Mouse (Mus musculus): Measurements from ENCODE around the gene Acot3. TPM values are rescaled to one million over a fixed set of nuclear protein-coding genes. Genes with fewer than 3 reads are reported as not detected.
"Not testable (repeated sequence)": the region's sequence is repeated elsewhere in the genome, so short reads cannot be mapped to it uniquely, and the experiment has no call there.

Acot3 gene
- polyA plus RNA-seq, 1 experiment from 2014 or later, result 0.62 TPM

- peak within 1 kb of the TSS; percentile 55 for H3K4me2 ChIP-seq (replicated peaks)
- 61% methylated on average over 9 of the region's 9 CpGs for WGBS
- H3K27ac ChIP-seq (replicated peaks), result no peak within 1 kb of the TSS
- no peaks in the 10 kb centered on the region for H3K36me3 ChIP-seq
- no peak for ATAC-seq (replicated peaks)
- H3K9ac ChIP-seq (replicated peaks), result peak within 1 kb of the TSS; percentile 24; the same call in 1 of the 2 replicates
- peak within 1 kb of the TSS; percentile 43 for H3K4me3 ChIP-seq
- no peaks in the 10 kb centered on the region for H3K9me3 ChIP-seq
- H3K4me1 ChIP-seq, result 0 out of 2 replicates have a peak, but pooled peaks cover 4% of the 10 kb centered on the region
- peaks cover 16% of the 10 kb centered on the region for H3K27me3 ChIP-seq
Observed at GRCm38 (mm10) chr12:84068986-84069385, 17.0 kb downstream of the Acot3 start, which contains the start of gene Acot5. Gene Acot5, plus strand, starts transcription at chr12:84069325.

DNA sequence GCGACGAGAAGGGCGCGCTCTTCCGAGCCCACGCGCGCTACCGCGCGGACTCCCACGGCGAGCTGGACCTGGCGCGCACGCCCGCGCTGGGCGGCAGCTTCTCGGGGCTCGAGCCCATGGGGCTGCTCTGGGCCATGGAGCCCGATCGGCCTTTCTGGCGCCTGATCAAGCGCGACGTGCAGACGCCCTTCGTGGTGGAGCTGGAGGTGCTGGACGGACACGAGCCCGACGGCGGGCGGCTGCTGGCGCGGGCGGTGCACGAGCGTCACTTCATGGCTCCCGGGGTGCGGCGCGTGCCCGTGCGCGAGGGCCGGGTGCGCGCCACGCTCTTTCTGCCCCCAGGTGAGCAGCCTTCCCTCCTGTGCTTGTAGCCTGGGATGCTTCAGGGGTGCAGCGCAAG is 17.6 kb downstream of the Acot3 start:
- H3K27me3 ChIP-seq, result peaks cover 16% of the 10 kb centered on the region
- H3K4me3 ChIP-seq, result peak overlapping the region; percentile 43
- peak overlapping the region; percentile 55 for H3K4me2 ChIP-seq (replicated peaks)
- H3K27ac ChIP-seq (replicated peaks); H3K9me3 ChIP-seq; H3K4me1 ChIP-seq; ATAC-seq (replicated peaks); H3K36me3 ChIP-seq: not testable (repeated sequence)
- under 1% methylated on average over 45 of the region's 52 CpGs for WGBS
- H3K9ac ChIP-seq (replicated peaks), result peak overlapping the region; percentile 24; the same call in 1 of the 2 replicates

- no peak for ATAC-seq (replicated peaks)
- Histone ChIP-seq H3K4me2 (replicated peaks) (no peak overlapping the region), H3K9me3 (no peaks in the 10 kb centered on the region), H3K9ac (replicated peaks) (no peak overlapping the region), H3K4me3 (no peak overlapping the region), H3K4me1 (0 out of 2 replicates have a peak, but pooled peaks cover 4% of the 10 kb centered on the region), H3K27ac (replicated peaks) (no peak overlapping the region), H3K27me3 (peaks cover 16% of the 10 kb centered on the region), H3K36me3 (no peaks in the 10 kb centered on the region)
- WGBS, result 94% methylated on average over 2 of the region's 2 CpGs
Observed at GRCm38 (mm10) chr12:84071696-84072095, 19.8 kb downstream of the Acot3 start.

GRCm38 (mm10) chr12:84077371-84077990 is 25.5 kb downstream of the Acot3 start:
- H3K9ac ChIP-seq (replicated peaks), result no peak overlapping the region
- H3K4me3 ChIP-seq, result no peak overlapping the region
- H3K27ac ChIP-seq (replicated peaks), result no peak overlapping the region
- H3K4me2 ChIP-seq (replicated peaks), result no peak overlapping the region
- 87% methylated on average over 4 of the region's 4 CpGs for WGBS
- no peaks in the 10 kb centered on the region for H3K9me3 ChIP-seq
- ATAC-seq (replicated peaks), result no peak
- no peaks in the 10 kb centered on the region for H3K27me3 ChIP-seq
- no peaks in the 10 kb centered on the region for H3K4me1 ChIP-seq
- H3K36me3 ChIP-seq, result no peaks in the 10 kb centered on the region

DNA sequence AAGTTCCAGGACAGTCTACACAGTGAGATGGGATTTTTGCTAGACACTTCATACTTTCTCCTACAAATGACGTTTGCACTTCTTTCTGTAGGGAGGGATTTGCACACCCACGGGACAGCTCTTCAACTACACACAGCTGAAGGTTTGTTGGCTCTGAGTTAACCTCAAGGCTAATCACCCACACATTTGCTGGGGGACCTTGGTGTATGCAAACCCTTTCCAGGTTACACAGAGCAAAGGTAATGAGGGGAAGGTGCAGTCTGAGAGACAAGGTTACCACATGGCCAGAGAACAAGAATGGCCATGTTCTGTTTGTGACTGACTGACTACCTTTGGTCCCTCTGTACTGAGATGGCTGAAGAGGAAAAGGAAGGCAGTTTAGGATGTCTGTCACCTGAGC is 31.9 kb downstream of the Acot3 start:
- no peak overlapping the region for H3K9ac ChIP-seq (replicated peaks)
- ATAC-seq (replicated peaks), result no peak
- no peaks in the 10 kb centered on the region for H3K27me3 ChIP-seq
- no peaks in the 10 kb centered on the region for H3K9me3 ChIP-seq
- no peaks in the 10 kb centered on the region for H3K36me3 ChIP-seq
- H3K4me1 ChIP-seq, result no peaks in the 10 kb centered on the region
- WGBS, result 83% methylated on average over 2 of the region's 2 CpGs
- H3K4me3 ChIP-seq, result no peak overlapping the region
- no peak overlapping the region for H3K4me2 ChIP-seq (replicated peaks)
- no peak overlapping the region for H3K27ac ChIP-seq (replicated peaks)

GRCm38 (mm10) chr12:84084581-84084980 is 32.6 kb downstream of the Acot3 start:
- Histone ChIP-seq H3K27ac (replicated peaks) (no peak overlapping the region), H3K27me3 (no peaks in the 10 kb centered on the region), H3K36me3 (no peaks in the 10 kb centered on the region), H3K9me3 (no peaks in the 10 kb centered on the region), H3K9ac (replicated peaks) (no peak overlapping the region), H3K4me2 (replicated peaks) (no peak overlapping the region), H3K4me3 (no peak overlapping the region), H3K4me1 (no peaks in the 10 kb centered on the region)
- WGBS, result 91% methylated on average over 4 of the region's 4 CpGs
- no peak for ATAC-seq (replicated peaks)

DNA sequence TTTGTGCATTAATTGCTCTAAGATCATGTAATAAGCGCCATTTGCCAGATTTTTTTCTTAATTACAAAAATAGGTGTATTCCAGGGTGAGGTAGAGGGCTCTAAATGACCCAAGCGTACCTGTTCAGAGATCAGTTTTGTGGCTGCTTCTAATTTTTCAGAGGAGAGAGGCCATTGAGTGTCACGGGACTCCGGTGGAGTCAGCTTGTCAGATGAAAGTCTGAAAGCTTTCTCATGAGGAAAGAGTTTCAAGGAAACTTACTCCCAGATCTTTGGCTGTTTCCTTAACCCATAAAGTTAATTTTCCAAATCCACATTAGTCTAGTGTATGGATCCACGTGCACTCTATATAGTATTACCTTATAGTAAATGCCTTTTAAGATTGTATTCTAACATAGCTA is 42.7 kb downstream of the Acot3 start:
- H3K4me2 ChIP-seq (replicated peaks); H3K4me1 ChIP-seq; ATAC-seq (replicated peaks); H3K27me3 ChIP-seq; H3K27ac ChIP-seq (replicated peaks); H3K9me3 ChIP-seq; H3K9ac ChIP-seq (replicated peaks); H3K4me3 ChIP-seq; H3K36me3 ChIP-seq: not testable (repeated sequence)
- 93% methylated on average over 5 of the region's 5 CpGs for WGBS

- Histone ChIP-seq H3K4me1 (peaks cover 4% of the 10 kb centered on the region; the same call in 1 of the 2 replicates), H3K36me3 (no peaks in the 10 kb centered on the region), H3K9ac (replicated peaks) (no peak overlapping the region), H3K9me3 (no peaks in the 10 kb centered on the region), H3K4me3 (no peak overlapping the region), H3K4me2 (replicated peaks) (no peak overlapping the region), H3K27me3 (no peaks in the 10 kb centered on the region), H3K27ac (replicated peaks) (no peak overlapping the region)
- no peak for ATAC-seq (replicated peaks)
- WGBS, result 96% methylated on average over 2 of the region's 2 CpGs
Observed at GRCm38 (mm10) chr12:84099605-84100004, 47.7 kb downstream of the Acot3 start.

DNA sequence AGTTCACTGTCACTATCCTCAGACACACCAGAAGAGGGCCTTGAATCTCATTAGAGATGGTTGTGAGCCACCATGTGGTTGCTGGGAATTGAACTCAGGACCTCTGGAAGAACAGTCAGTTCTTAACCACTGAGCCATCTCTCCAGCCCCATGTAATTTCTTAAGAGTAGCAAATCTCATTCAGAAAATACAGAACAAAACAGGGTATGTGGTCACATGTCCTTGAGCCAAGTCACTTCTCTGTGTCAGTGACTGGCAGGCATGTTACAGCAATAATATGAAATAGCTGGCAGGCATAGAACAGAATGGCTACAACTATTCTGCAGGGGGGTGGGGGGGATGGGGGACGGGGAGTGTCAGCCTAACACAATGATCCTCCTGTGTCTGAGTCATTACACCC is 48.1 kb downstream of the Acot3 start:
- H3K9ac ChIP-seq (replicated peaks), result no peak overlapping the region
- 41% methylated on average over 1 of the region's 1 CpGs for WGBS

DNA sequence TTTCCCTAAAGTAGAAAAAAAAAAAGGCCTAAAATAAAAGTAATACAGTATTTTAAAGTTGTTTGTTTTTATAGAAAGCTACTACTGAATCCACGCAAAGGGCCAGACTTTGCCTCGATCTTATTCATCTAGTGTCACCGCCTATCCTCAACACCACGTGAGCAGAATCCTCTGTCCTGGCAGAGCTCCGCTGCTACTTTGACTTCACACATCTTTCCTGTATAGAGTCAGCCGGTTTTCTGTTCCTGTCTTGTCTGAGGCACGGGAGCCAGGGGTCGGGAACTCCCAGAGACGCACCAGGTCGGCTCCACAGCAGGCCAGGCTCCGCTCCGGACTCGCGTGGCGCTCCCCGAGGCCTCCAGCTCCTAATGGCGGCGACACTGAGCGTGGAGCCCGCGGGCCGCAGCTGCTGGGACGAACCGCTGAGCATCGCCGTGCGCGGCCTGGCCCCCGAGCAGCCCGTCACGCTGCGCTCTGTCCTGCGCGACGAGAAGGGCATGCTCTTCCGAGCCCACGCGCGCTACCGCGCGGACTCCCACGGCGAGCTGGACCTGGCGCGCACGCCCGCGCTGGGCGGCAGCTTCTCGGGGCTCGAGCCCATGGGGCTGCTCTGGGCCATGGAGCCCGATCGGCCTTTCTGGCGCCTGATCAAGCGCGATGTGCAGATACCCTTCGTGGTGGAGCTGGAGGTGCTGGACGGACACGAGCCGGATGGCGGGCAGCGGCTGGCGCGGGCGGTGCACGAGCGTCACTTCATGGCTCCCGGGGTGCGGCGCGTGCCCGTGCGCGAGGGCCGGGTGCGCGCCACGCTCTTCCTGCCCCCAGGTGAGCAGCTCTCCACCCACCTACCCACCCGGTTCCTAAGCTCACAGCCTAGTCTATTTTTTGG is 48.9 kb downstream of the Acot3 start, which contains the start of gene Acot6:
Gene Acot6 (plus strand): TSS at position 51 of the 889 bp plus-strand sequence.
- H3K4me1 ChIP-seq, H3K27me3 ChIP-seq, H3K36me3 ChIP-seq, H3K9me3 ChIP-seq: not testable (repeated sequence)
- peak within 1 kb of the TSS; percentile 66 for H3K9ac ChIP-seq (replicated peaks)
- under 1% methylated on average over 80 of the region's 80 CpGs for WGBS
- peak within 1 kb of the TSS; percentile 46 for H3K27ac ChIP-seq (replicated peaks)
- peak within 1 kb of the TSS; percentile 85 for H3K4me2 ChIP-seq (replicated peaks)
- H3K4me3 ChIP-seq, result peak within 1 kb of the TSS; percentile 60
- peak; percentile 86 for ATAC-seq (replicated peaks)

More for the DNA sequence above, 48.1 kb downstream of the Acot3 start:
- peak overlapping the region; percentile 60; the same call in 1 of the 2 replicates for H3K4me3 ChIP-seq
- no peaks in the 10 kb centered on the region for H3K36me3 ChIP-seq
- peaks cover 4% of the 10 kb centered on the region; the same call in 1 of the 2 replicates for H3K4me1 ChIP-seq
- H3K4me2 ChIP-seq (replicated peaks), result peak overlapping the region; percentile 85
- no peaks in the 10 kb centered on the region for H3K27me3 ChIP-seq
- no peak overlapping the region for H3K27ac ChIP-seq (replicated peaks)
- no peaks in the 10 kb centered on the region for H3K9me3 ChIP-seq
- no peak for ATAC-seq (replicated peaks)

GRCm38 (mm10) chr12:84101493-84101845 is 49.5 kb downstream of the Acot3 start:
- H3K27me3 ChIP-seq, result no peaks in the 10 kb centered on the region
- no peak for ATAC-seq (replicated peaks)
- no peak overlapping the region for H3K27ac ChIP-seq (replicated peaks)
- H3K36me3 ChIP-seq, result no peaks in the 10 kb centered on the region
- peak overlapping the region; percentile 60 for H3K4me3 ChIP-seq
- peak overlapping the region; percentile 66 for H3K9ac ChIP-seq (replicated peaks)
- 62% methylated on average over 2 of the region's 2 CpGs for WGBS
- peaks cover 4% of the 10 kb centered on the region; the same call in 1 of the 2 replicates for H3K4me1 ChIP-seq
- peak overlapping the region; percentile 85 for H3K4me2 ChIP-seq (replicated peaks)
- H3K9me3 ChIP-seq, result no peaks in the 10 kb centered on the region

DNA sequence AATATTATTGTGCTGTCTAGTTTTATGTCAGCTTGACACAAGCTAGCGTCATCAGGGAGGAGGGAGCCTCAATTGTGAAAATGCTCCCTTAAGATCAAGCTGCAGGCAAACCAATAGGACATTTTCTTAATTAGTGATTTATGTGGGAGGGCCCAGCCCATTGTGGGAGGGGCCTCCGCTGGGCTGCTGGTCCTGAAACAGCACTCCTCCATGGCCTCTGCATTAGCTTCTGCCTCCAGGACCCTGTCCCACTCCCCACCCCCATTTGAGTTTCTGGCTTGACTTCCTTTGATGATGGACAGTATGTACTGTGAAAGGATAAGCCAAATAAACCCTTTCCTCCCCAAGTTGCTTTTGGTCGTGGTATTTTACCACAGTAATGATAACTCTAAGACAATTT is 55.1 kb downstream of the Acot3 start:
- no peak overlapping the region for H3K9ac ChIP-seq (replicated peaks)
- H3K4me1 ChIP-seq, result no peaks in the 10 kb centered on the region
- no peaks in the 10 kb centered on the region for H3K36me3 ChIP-seq
- H3K9me3 ChIP-seq, result no peaks in the 10 kb centered on the region
- ATAC-seq (replicated peaks), result no peak
- H3K27ac ChIP-seq (replicated peaks), result no peak overlapping the region
- WGBS, result 74% methylated on average over 3 of the region's 3 CpGs
- no peak overlapping the region for H3K4me2 ChIP-seq (replicated peaks)
- H3K4me3 ChIP-seq, result no peak overlapping the region
- no peaks in the 10 kb centered on the region for H3K27me3 ChIP-seq
